Comparison of ENCODE assay signal across 30 mouse cellular contexts in genomic region chr7:86459621-86460020, GRCm38 (mm10). TPM values are rescaled to one million over a fixed set of nuclear protein-coding genes. Genes with fewer than 3 reads are reported as not detected.
"Had no signal": no experiment of that assay in that cellular context is flagged by ENCODE, and none has a peak within 500 bp of the region (broad histone marks: within the 10 kb centered on the region; RNA-seq: fewer than 3 reads in every experiment).

TSS of gene Olfr299 (plus strand) at chr7:86459921.

- DNase-seq: cerebellum, adult 9-10 months; cerebellum, adult 9-11 months; cerebellum, postnatal 10 days; cerebellum, postnatal 14 days; cerebellum, postnatal 25 days; cerebellum, postnatal 36 days; embryo, embryonic 11 days; forebrain, postnatal 0 days; gastrocnemius, adult 2 months; gastrocnemius, postnatal 10 days; gastrocnemius, postnatal 14 days; gastrocnemius, postnatal 25 days; gastrocnemius, postnatal 36 days; heart, adult 11 months; heart, adult 18-20 months; heart, adult 2 months had no signal

RNA-seq across cellular contexts. Expression of gene Olfr299, which starts in this region (rescaled TPM):
- polyA plus RNA-seq: cortical plate, adult 2 months; embryonic facial prominence, embryonic 10.5 days; embryonic facial prominence, embryonic 11.5 days; embryonic facial prominence, embryonic 13.5 days; erythroblast, embryonic 14.5 days; forebrain, embryonic 10.5 days; forebrain, embryonic 11.5 days; forebrain, embryonic 12.5 days; forebrain, embryonic 13.5 days; forebrain, embryonic 14.5 days; forebrain, embryonic 15.5 days; forebrain, embryonic 16.5 days; forebrain, postnatal 0 days; frontal cortex, adult 2 months; gonadal fat pad, adult 2 months; heart, adult 2 months had no signal
